Mouse (Mus musculus): Measurements from ENCODE around the gene Plcl1.

- TF ChIP-seq CTCF (IDR thresholded peaks at IDR 0.05; ENCODE audit: control insufficient read depth, insufficient read depth, insufficient replicate concordance, low read depth, low read length) (no peak), POLR2A (IDR thresholded peaks at IDR 0.05; ENCODE audit: control insufficient read depth, low read depth, low read length) (no peak)
Observed at GRCm38 (mm10) chr1:55565933-55566332, 160.2 kb downstream of the Plcl1 start.

Data from testis, adult 2 months (tissue).